Mouse (Mus musculus) ovary, postnatal 10 days (tissue): Measurements from ENCODE around the gene Orai1.

Source experiments
- DNase-seq: peaks from one replicate; pipeline ENCODE4 v3.0.0; 2022; ENCODE audit warnings: low spot score

Orai1 gene

DNA sequence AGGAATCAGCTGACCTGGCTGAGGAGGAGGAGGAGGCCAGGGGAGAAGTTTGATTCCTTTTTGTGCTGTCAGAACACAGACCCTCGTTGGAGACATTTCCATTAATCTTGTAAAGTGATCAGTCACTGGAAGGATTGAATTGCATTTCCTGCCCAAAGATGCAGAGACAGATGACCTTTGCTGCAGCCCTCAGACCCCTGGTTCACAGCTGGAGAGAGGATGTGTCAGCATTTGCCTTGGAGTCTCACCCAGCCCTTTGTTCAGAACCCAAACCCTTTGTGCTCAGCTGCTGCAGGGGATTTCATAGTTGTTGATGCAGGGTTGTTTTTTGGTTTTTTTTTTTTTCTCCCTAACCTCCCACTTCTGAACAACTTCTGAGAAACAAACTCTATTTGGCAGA lies 20.0 kb upstream of the Orai1 start:
- no peak for DNase-seq

DNA sequence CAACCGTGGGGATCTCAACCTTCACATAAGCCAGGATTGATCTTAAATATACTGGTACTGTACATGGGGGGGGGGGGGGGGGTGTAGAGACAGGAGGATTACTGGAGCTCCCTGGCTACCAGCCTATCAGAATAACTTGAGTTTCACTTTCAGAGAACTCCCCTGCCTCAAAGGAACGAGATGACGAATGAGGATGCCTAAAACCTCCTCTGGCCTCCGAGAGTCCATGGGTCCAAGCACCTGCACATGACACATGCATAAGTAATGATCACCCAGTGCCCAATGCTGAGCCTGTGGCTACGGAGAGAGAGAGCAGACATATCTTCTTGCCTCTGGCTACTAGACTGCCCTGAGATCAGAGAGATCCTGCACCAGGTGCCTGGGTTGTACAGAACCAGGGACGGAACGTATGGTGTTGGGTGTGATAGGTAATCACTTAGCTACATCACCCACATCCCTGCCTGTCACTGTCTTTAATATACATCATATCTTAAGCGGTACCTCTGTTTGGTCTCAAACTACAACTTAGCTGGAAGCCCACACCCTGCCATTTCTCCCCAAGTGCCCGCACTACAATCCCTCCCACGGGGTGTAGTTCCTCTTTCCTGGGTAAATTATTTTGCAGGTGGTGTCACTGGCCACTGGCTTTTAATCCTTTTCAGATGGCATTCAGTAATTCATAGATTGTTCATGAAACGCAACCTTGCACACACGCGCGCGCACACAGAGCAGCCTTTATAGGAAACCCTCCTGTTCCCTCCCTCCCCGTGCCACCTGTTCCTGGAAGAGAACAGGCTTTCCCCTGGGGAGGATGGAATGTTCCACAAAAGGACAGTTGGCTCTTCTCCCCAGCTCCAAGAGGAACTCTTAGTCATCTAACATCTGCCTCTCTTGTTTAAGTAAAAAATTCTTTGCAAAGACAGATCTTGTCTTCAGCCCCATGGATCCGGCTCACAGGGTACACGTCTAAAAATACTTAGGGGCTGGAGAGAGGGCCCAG lies 17.4 kb upstream of the Orai1 start:
- no peak for DNase-seq

DNA sequence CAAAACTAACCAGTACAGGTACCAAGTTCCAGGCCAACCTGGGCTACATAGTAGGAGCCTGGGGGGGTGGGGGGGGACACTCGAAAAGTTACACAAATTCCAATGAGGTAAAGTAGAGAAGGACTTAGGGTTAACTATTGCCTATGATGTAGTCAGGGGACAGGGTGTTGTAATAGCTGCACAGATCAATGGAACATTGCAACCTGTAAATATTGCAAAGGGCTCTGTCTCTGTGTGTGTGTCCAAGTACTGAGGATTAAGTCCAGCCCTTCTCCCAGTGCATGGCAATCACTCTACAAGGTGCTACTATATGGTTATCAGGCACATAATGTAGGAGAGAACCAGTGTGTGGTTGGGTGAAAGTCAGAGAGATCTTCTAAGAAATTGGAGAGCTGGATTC lies 14.0 kb upstream of the Orai1 start:
- DNase-seq, result no peak

DNA sequence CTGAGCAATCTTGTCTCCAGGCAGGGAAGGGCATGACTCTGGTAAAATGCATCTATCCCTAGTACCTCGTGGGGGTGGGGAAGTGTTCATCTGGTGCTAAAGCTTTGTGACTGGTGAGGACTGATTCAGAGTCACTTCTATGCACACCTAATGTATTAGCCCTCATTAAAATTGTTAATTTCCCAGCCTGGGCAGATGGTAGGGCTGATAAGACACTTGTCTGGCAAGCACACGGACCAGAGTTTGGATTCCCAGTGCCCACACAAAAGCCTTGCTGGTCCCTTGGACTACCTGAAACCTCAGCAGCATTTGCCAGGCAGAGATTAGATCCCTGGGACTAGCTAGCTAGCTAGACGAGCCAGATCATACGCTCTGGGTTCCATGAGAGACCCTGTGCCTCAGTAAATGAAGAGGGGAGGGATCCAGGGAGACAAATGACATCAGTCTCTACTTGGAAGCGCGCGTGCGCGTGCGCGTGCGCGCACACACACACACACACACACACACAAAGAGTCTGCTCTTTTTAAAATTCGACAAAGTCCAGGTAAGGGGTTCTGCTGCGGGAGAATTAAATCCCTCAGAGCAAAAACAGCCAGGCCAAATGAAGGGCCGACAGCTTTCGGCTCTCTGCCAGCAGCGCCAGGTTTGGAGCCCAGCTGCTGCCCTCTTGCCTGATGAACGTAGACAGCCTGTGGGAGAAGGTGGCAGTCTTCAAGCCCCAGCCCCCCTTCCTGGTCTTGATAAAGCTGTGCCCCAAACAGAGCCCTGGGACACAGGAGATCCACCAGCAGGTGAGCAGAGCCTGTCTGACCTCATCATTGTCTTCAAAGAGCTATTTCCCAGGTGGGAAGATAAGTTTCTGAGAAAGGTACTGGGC lies 8.9 kb upstream of the Orai1 start:
- DNase-seq, result no peak

DNA sequence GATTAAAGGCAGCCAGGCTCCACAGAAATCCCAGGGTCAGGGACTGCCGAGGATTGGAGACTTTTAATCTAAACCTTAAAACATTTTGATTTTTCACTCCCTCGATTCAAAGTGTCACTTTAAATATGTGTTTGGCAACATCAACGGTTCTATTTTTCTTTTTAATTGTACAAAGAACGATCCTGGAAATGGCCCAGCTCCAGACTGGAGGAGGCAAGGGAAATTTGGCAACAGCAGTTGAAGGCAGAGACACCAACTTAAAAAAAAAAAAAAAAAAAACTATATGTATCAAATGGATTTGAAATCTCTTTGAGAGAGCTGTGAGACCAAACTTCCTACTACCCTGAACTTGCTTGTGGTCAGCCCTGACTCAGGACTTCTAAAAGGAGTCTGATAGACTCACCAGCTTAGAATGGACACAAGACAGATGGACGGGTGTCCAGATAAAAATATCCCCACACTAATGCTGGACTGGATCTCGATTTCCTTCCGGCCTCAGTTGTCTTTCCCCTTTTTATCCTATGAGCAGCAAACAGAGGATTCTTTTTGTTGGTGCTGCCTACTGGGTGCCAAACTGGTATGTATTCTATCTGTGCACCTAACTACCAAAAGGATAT lies 5.9 kb upstream of the Orai1 start:
- DNase-seq, result no peak

DNA sequence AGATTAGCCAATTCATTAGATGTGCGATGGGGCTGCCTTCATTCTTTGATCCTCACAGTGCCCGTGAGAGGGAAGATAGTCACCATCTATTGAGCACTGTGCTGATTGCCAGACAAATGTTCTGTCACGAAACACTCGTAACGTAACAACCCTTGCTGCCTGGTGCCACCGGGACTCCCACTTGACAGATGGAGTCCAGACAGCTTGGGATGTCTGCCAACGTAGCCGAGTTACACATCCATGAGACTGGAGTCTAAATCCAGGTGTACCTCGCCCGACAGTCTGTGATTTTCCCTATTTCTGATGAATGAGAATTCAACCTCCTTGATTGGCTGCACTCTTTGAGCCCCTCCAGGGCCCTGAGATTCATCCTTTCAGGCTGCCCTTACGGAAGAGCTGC lies 5.0 kb upstream of the Orai1 start:
- no peak for DNase-seq

DNA sequence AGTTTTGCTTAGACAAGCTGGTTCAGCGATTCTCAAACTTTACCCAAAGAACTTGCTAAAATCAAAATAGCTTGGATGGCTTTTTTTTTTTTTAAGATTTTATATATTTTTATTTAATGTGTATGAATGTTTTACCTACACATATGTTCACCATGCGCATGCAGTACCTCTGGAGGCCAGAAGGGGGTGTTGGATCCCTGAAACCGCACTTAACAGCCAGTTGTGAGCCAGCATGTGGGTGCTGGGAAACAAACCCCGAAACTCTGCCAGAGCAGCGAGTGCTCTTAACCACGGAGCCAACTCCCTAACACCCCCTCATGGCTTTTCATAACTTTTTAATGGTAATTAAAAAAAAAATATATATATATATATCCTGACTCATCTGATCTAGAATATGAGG lies 4.1 kb upstream of the Orai1 start:
- no peak for DNase-seq

DNA sequence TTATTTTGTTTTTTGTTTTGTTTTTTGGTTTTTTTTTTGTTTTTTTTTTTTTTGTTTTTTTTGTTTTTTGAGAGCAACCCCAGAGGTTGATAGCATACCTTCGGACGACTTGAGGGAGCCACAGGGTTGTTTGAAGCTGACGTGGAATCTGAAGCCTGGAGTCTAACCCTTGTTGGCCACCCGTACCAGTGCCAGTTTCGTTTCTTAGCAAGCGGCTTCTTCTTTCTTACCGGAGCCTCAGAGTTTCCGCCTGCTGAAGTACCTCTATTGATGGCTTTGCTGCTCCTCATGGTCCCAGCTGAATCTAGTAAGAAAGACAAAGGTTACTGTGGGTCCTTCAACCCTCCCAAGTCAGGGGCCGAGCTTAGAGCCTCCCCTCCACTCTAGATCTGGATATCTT lies 3.2 kb upstream of the Orai1 start:
- no peak for DNase-seq

DNA sequence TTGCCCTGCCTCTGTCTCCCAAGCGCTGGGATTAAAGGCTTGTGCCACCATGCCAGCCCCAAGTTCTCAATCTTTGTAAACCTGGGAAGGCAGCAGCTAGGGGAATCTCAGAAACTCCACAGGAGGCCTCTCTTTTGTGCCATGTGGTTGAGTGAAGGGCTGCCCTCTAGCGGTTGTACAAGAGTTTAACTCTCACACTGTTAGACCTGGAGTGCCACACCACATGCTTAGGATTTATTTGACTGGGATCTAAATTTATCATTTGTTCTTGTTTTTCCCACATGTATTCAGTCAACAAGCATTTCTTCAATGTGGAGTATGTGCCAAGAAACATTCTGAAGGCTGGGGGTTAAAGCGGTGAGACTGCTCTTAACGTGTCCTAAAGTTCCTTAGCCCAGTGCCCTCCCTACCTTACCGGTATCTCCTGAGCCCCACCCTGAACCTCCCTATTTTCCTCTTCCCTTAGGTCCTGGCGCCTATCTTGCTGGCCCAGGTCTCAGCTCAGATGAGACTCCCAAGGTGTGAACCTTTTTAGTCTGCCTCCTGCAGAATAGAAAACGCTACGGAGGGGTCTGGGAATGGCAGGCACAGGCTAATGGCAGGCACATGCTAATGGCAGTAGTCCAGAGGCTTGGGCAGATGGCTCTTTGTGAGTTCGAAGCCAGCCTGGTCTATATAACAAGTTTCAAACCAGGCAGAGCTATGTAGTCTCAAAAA lies 1.1 kb upstream of the Orai1 start:
- peak; percentile 27 for DNase-seq

DNA sequence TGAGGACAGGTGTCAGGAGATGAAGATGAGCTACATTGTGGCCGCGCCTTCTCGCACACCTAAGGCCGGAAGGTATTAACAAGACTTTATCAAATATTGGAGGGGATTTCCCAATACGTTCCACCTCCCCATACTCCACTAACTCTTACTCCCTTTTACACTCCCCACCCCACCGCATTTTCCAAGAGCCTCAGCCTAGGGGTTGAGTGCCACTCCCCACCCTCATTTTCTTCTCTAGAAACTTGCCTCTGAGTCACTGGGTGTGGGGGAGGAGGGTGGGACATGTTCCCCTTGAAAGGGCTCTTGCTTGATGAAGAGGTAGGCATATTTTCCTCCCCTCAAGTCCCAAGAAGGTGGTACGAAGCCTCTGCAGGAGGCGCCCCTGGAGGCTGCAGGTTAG lies 1.0 kb downstream of the Orai1 start:
- no peak for DNase-seq

DNA sequence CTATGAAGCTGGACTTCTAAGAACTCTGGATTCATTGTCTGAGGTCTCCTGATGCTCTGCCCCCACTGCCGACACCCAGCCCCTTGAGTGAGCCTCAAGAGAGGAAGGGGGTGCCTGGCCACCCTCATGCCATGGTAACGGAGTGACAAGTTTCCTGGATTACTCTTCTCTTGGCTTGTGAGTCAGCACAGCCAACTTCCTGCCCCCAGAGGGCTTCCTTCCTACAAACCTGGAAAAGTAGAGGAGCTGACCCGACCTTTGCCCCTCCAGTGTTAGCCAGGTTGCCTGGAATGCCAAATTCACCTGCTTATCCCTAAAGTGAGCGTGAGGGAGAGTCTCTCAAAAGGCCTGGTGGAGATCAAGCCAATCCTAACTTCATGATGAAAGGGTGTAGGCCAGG lies 2.6 kb downstream of the Orai1 start:
- no peak for DNase-seq

DNA sequence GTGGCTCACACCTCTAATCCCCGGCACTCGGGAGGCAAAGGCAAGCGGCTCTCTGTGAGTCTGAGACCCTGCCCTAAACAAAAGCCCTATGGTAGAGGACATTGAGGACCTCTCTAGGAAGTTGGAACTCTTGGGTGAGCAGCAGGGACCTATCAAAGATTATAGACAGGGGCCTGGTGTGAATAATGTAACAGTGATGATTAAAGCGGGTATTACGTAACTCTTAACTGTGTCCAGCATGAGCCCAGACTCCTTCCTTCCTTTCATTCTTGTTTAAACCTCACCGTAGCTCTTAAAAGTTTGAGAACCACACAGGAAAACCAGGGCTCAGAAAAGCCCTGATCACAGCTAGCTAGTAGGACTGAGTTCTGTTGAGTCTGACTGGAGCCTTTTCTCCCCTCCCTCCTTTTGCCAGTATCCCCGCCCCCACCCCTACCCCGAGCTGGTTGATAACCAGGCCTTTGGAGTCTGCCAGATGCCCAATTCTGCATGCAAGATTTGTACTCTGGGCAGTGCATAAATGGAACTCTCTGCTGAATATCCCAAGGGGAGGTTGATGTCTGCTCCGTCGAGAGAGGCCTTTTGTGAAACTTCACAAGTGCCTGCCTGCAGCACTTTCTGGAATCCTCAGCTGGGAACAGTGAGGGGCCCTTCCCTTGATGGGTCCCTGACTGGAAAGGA lies 4.6 kb downstream of the Orai1 start:
- no peak for DNase-seq

DNA sequence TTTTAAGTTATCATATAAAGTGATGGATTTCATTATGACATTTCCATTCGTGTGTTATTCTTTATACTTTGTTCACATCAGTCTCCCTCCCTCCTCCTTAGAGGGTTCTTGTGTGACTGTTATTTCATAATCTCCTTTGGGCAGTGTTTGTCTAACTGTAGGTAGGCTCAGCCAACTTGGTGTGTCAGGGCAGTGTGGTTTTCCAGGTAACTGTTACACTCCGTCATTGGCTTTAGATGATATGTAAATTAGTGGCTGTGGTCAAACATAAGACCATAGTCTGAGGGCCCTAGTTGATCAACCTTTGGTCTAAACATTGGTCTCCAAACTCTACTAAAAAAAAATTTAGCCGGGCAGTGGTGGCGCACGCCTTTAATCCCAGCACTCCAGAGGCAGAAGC lies 5.6 kb downstream of the Orai1 start:
- no peak for DNase-seq

DNA sequence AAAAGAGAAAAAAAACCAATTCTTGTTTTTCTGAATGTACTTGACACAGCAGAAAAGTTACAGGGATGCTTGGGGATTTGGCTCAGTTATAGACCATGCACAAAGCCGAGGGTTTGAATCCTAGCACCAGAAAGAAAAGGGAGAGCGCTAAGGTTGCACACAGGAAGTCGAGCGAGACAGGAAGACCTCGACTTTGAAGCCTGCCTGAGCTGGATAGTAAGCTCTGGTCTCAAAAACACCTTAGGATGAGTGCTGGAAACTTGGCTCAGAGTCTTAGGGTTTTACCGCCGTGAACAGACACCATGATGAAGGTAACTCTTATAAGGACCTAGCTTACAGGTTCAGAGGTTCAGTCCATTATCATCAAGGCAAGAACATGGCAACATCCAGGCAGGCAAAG lies 6.6 kb downstream of the Orai1 start:
- no peak for DNase-seq

DNA sequence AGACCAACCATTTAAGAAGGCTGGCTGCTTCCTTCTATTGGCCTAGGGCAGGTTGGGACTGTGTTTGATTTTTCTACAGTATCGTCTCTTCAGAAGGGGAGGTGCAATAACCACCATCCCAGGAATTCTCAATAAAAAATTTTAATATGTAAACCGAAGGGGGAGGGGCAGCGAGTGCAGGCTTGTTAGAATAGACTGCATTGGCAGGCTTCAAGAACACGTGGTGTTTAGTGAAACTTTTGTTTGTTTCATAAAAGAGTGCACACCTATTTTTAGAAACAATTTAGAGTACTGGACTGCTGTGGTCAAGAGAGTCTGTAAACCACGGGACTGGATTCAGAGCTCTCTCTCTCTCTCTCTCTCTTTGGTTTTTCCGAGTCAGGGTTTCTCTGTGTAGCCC lies 8.2 kb downstream of the Orai1 start:
- no peak for DNase-seq

DNA sequence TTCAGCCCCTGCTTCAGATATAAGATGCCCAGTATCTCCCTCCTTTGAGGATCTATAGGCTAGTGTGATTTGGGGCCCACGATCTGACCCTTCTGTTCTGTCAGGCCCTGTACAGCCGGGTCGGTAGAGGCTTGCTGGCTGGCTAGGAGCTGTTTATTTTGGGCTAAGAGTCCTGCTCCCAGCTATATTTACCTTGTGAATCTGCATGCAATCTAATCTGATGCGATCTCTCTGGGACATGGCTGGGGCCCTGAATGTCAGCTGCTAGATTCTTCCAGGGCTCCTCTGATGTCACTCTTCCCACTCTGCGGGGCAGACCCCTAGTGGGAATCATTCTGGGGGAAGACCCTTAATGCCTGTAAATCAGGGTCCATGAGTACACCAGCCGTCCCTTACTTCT lies 9.4 kb downstream of the Orai1 start:
- DNase-seq, result no peak

DNA sequence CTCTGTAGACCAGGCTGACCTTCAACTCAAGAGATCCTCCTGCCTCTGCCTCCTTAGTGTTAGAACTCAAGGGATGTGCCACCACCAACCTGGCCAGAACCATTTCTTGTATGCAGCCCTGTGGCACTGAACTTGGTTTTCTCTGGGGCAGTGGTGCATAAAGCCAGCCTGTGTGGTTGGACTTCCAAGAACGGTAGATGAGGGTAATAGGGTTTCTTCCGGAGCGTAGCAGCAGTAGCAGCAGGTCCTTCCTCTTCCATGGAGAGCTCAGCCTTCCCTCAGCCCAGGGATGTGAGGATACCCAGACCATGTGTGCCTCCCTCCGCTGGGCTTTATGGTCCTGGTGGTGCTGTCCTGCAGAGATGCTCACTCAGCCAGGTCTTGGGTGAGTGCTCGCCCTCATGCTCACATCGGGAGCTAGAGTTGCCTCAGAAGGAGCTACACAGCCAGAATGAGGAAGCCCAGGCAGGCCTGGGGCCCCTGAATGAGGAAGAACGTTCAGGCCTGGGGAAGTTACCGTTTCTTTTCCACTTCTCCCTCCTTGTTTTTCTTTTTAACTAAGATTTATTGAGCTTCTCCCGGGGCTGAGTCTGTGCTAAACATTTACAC lies 10.2 kb downstream of the Orai1 start:
- DNase-seq, result no peak

DNA sequence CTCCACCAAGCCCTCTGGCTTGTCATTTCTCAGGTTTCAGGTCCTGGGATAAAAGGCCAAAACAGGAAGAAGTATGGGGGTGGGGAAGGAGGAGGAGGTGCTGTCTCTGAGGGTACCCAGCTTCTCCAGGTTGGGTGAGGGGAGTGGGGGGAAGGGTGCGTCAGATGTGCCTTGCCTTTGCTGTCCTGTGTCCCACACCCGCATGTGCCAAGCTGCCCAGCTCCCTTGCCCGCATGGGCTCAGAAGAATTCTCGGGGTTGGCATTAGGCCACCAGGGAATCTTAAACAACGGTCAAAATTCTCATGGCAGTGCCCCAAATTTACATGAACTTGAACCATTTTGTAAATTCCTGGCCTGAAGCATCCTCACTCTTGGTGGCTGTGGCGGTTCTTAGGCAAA lies 11.5 kb downstream of the Orai1 start:
- DNase-seq, result no peak

DNA sequence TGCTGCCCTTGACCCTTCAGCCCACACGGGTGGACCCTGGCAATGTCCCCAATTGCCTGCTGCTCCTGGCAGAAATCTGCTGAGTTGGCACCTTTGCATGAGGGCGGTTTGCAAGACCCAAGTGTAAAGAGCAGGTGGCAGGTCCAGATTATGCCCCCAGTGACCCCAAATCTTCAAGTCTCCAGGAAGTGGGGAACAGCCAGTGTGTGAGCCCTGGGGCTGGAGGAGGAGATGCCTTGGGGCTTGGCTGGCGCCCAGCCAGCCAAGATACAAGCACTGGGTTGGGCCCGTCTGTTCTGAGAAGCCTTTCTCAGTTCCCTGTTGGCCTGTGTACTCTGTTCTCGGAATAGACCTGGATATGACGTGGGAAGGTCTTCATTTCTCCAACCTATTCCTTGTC lies 12.6 kb downstream of the Orai1 start:
- no peak for DNase-seq

DNA sequence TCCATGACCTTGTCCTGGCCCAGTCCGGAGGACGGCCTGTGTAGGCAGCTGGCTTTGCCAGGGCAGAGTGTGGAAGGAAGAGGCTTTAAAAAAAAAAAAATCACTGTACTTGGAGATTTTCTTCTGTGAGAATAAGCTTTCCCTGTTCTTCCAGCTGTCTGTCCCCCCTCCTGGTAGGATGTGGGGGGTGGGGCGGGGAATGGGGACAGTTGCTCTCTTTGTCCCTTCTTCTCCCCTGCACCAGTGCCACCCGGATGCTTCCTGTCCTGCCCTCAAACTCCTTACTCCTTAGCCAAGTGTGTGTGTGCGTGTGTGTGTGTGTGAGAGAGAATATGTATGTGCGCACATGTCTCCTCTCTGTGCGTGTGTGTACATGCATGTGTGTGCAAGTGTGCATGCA lies 14.9 kb downstream of the Orai1 start:
- DNase-seq, result no peak

DNA sequence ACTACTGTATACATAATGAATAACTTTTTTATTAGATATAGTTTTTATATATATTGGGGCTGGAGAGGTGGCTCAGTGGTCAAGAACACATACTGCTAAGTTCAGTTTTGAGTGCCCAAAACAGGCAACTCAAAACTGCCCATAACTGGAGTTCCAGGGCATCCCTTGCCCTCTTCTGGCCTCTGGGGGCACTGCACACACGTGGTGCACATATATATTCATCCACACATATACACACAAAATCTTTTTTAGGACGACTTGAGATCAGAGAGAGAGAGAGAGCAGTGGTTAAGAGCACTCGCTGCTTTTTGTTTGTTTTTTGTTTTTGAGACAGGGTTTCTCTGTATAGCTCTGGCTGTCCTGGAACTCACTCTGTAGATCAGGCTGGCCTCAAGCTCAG lies 16.4 kb downstream of the Orai1 start:
- DNase-seq, result no peak
